In genomic region chr2:132269217-132269616, GRCm38 (mm10) we compare ENCODE assay signal across 13 mouse cellular contexts. TPM values are rescaled to one million over a fixed set of nuclear protein-coding genes. Genes with fewer than 3 reads are reported as not detected.
A peak's percentile ranks its signal among the peaks of the same experiment; 100 is the strongest.
DNase-seq lines count a peak whose midpoint lies in the region; ATAC-seq and TF ChIP-seq lines count a peak whose summit lies in the region.
"Had no signal": no experiment of that assay in that cellular context is flagged by ENCODE, and none has a peak within 500 bp of the region (broad histone marks: within the 10 kb centered on the region; RNA-seq: fewer than 3 reads in every experiment).

No protein-coding gene starts in this region.

- intact Hi-C loops in heart, postnatal 25 days (cut with DNase I): no loop called here

- H3K27ac ChIP-seq in heart, embryonic 12.5 days (ENCODE audit: poor library complexity, severe bottlenecking): no peak overlapping the region
- H3K27ac ChIP-seq in bone marrow macrophage, adult 2 months (ENCODE audit: insufficient read depth, low read depth, low read length): 0 out of 2 replicates have a peak overlapping the region, but pooled peaks have one; percentile 24
- no peak overlapping the region for H3K27ac ChIP-seq in liver, embryonic 15.5 days (replicated peaks)
- H3K27ac ChIP-seq: limb, embryonic 12.5 days had no signal

- peaks cover 29% of the 10 kb centered on the region for H3K4me1 ChIP-seq in heart, embryonic 12.5 days (replicated peaks)
- H3K4me1 ChIP-seq in bone marrow macrophage, adult 2 months (ENCODE audit: control insufficient read depth, insufficient read depth, low read length): peaks cover 30% of the 10 kb centered on the region
- peaks cover 50% of the 10 kb centered on the region for H3K4me1 ChIP-seq in liver, embryonic 15.5 days (replicated peaks)

- H3K4me2 ChIP-seq in heart, embryonic 12.5 days: no peak overlapping the region
- H3K4me2 ChIP-seq in liver, embryonic 15.5 days: no peak overlapping the region
- H3K4me2 ChIP-seq: limb, embryonic 12.5 days had no signal

- H3K4me3 ChIP-seq in heart, embryonic 12.5 days: no peak overlapping the region
- H3K4me3 ChIP-seq in bone marrow macrophage, adult 2 months (ENCODE audit: insufficient read depth, low read length): no peak overlapping the region
- no peak overlapping the region for H3K4me3 ChIP-seq in liver, embryonic 15.5 days (replicated peaks)
- H3K4me3 ChIP-seq: limb, embryonic 12.5 days; myocyte had no signal

- no peak overlapping the region for H3K9ac ChIP-seq in heart, embryonic 12.5 days
- H3K9ac ChIP-seq in liver, embryonic 15.5 days: no peak overlapping the region
- H3K9ac ChIP-seq: forebrain, postnatal 0 days; limb, embryonic 12.5 days had no signal

- TF ChIP-seq CTCF in bone marrow macrophage, adult 2 months (IDR thresholded peaks at IDR 0.05; ENCODE audit: low read depth, low read length): no peak

- H3K36me3 ChIP-seq in heart, embryonic 12.5 days: no peaks in the 10 kb centered on the region
- H3K36me3 ChIP-seq in liver, embryonic 15.5 days (replicated peaks): no peaks in the 10 kb centered on the region
- H3K36me3 ChIP-seq: limb, embryonic 12.5 days had no signal

- no peaks in the 10 kb centered on the region for H3K27me3 ChIP-seq in heart, embryonic 12.5 days (replicated peaks)
- no peaks in the 10 kb centered on the region for H3K27me3 ChIP-seq in liver, embryonic 15.5 days
- H3K27me3 ChIP-seq: limb, embryonic 12.5 days had no signal

- 60% methylated on average over 3 of the region's 3 CpGs for WGBS in heart, embryonic 12.5 days
- WGBS in liver, embryonic 15.5 days (ENCODE audit: insufficient replicate concordance): 46% methylated on average over 3 of the region's 3 CpGs

- TF ChIP-seq POLR2A in bone marrow macrophage, adult 2 months (IDR thresholded peaks at IDR 0.05; ENCODE audit: borderline replicate concordance, low read depth, low read length): no peak

- ATAC-seq in heart, embryonic 12.5 days (ENCODE audit: insufficient number of reproducible peaks, low FRiP score): peak; percentile 76; the same call in 1 of the 2 replicates
- peak; percentile 53 for ATAC-seq in liver, embryonic 15.5 days (ENCODE audit: insufficient read depth)
- ATAC-seq in frontal cortex, adult (ENCODE audit: low TSS enrichment): no peak
- ATAC-seq: forebrain, postnatal 0 days had no signal

- no peak for DNase-seq in heart, postnatal 25 days (ENCODE audit: low spot score)
- DNase-seq in A20 (ENCODE audit: low read depth, low spot score): peak; percentile 80
- DNase-seq in cerebellum, postnatal 36 days: no peak
- no peak for DNase-seq in urinary bladder, postnatal 25 days (ENCODE audit: low spot score)
- DNase-seq: cerebellum, adult 9-11 months; forebrain, postnatal 0 days; kidney, adult 8-10 months had no signal

- no peaks in the 10 kb centered on the region for H3K9me3 ChIP-seq in heart, embryonic 12.5 days (replicated peaks)
- no peaks in the 10 kb centered on the region for H3K9me3 ChIP-seq in liver, embryonic 15.5 days (replicated peaks)
- H3K9me3 ChIP-seq: limb, embryonic 12.5 days had no signal

RNA-seq across cellular contexts. Expression of gene Cds2, which starts 6.3 kb away (rescaled TPM):
- 18.9 and 21.0 TPM in 2 replicates for polyA plus RNA-seq in heart, embryonic 12.5 days (2016; fragmentation: Nextera tagmentation; extraction: Ambion mirVana)
- 10 to 100 TPM; 78.3 to 96.3 TPM for total RNA-seq in heart, postnatal 25 days (2021)
- polyA plus RNA-seq in bone marrow macrophage, adult 2 months (2012; ENCODE audit: insufficient read depth, insufficient read length, missing spikeins): 45.9 and 57.8 TPM in 2 replicates
- polyA plus RNA-seq in liver, embryonic 15.5 days (2015; fragmentation: Nextera tagmentation; extraction: Ambion mirVana): 8.8 and 9.6 TPM in 2 replicates

RNA-seq across cellular contexts. Expression of gene Pcna, which starts 16.1 kb away (rescaled TPM):
- polyA plus RNA-seq in heart, embryonic 12.5 days (2016; fragmentation: Nextera tagmentation; extraction: Ambion mirVana): 172 and 177 TPM in 2 replicates
- total RNA-seq in heart, postnatal 25 days (2021): 10 to 100 TPM; 37.5 to 40.9 TPM
- polyA plus RNA-seq in bone marrow macrophage, adult 2 months (2012; ENCODE audit: insufficient read depth, insufficient read length, missing spikeins): 318 and 323 TPM in 2 replicates
- polyA plus RNA-seq in liver, embryonic 15.5 days (2015; fragmentation: Nextera tagmentation; extraction: Ambion mirVana): 249 and 274 TPM in 2 replicates

RNA-seq across cellular contexts. Expression of gene Tmem230, which starts 21.6 kb away (rescaled TPM):
- 40.3 and 40.7 TPM in 2 replicates for polyA plus RNA-seq in heart, embryonic 12.5 days (2016; fragmentation: Nextera tagmentation; extraction: Ambion mirVana)
- total RNA-seq in heart, postnatal 25 days (2021): 10 to 100 TPM; 22.6 to 23.9 TPM
- polyA plus RNA-seq in bone marrow macrophage, adult 2 months (2012; ENCODE audit: insufficient read depth, insufficient read length, missing spikeins): 46.9 and 50.0 TPM in 2 replicates
- 14.7 and 15.5 TPM in 2 replicates for polyA plus RNA-seq in liver, embryonic 15.5 days (2015; fragmentation: Nextera tagmentation; extraction: Ambion mirVana)
